Mouse (Mus musculus) testis, adult 2 months (tissue): Measurements from ENCODE around the gene Fam227a.

Source experiments
- CTCF ChIP-seq: fragments of 200-500 bp; IDR thresholded peaks from 2 replicates; pipeline ENCODE4 v1.5.1; 2012; ENCODE audit warnings: low read depth, mild to moderate bottlenecking, inconsistent platforms, low read length, moderate library complexity; ENCODE audit not compliant: control insufficient read depth, insufficient read depth, insufficient replicate concordance
- POLR2A ChIP-seq: fragments of 200-500 bp; IDR thresholded peaks from 2 replicates; pipeline ENCODE4 v1.6.1; 2012; ENCODE audit warnings: low read depth, mild to moderate bottlenecking, inconsistent platforms, low read length, moderate library complexity; ENCODE audit not compliant: control insufficient read depth

DNA sequence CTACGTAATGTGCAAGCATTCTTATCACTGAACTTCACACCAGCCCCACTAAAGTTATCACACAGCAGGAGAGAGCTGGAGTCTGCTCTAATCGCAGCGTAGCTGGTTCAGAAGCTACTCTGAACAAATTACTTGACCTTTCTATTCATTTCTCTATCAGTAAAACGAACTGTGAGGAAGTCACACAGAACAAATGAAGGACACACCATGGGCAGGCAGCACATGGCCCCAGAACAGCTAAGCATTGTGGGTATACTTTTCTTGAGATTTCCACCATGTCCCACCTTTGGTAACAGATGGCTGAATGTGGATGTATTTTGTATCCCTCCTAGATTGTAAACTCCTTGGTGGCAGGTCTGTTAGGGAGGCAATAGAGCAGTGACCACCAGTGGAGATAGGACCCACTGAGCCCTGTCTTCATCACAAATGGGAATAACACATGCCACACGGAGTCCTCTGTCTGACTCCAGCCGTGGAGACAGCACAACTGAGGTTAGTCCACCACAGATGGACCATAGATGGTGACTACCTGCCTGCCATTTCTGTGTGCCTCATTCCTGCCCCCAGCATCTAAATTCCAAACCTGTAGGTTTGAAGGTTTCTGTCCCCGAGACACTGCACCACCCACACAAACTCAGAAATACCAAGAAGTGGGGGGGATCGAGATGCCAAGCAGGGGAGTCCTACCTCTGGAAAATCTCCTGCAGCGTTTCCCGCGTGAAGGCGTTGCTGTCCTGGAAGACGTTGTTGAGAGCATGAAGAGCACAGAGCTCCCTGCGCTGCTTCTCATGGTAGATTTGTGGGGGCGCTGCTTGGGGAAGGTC lies 27.5 kb upstream of the Fam227a start:
- no peak for TF ChIP-seq POLR2A
- no peak for TF ChIP-seq CTCF
